Mouse (Mus musculus): Measurements from ENCODE around the gene Gns.

Gene Gns

GRCm38 (mm10) chr10:121365781-121366272 is 937 bp downstream of the Gns start:
- DNase-seq (ENCODE audit: low spot score in 2 of 2): no peak

DNA sequence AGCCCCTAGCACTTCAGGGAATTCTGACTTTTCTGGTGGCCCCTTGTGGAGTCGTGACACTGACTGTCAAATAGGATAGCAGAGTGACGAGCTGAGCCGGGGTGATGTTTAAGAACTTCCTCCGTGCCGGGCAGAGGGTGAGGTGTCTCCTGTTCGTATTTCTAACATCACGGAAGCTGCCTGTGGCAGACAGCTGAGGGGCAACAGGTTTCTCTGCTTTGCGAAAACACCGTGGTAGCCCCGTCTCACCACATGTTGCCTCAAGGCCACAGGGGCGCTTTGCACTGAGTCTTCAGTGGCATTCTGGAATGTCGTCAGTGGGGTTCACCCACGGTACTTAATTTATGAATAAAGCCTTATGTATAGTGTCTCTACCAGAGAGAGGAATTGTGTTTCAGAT is 2.4 kb downstream of the Gns start:
- no peak for DNase-seq (ENCODE audit: low spot score in 2 of 2)

GRCm38 (mm10) chr10:121367780-121368179 is 2.9 kb downstream of the Gns start:
- DNase-seq (ENCODE audit: low spot score in 2 of 2): no peak

DNA sequence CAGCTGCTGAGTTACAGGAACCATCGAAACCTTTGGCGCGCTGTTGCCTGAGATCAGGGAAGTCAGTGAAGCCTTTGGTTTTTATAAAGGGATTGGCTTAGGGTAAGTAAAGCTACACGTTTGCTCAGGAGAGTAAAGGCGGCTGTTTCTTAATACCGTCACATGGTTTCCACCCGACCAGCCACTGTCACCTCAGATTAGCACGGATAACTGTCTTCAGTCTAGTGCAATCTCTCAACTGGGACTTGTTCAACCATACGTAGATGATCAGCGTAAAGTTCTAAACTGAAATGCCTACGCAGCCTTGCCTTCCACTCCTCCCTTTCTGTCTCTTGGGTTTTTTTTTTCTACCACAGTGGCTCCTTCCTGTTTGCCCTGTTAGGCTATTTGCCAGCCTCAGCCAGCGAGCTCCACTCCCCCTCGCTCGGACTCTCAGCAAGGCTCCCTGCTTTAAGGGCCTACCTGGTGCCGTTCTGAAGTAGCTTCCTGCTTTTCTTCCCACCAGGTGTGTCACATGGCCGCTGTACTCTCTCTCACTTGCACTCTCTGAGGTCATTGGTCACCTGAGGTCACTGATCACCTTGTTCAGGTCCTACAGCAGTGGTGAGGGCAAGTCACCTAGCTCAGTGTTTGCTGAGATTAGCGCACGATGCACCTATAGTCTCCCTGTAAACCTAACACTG is 4.0 kb downstream of the Gns start:
- DNase-seq (ENCODE audit: low spot score in 2 of 2): no peak

GRCm38 (mm10) chr10:121370777-121371176 is 5.9 kb downstream of the Gns start:
- DNase-seq (ENCODE audit: low spot score in 2 of 2): no peak

DNA sequence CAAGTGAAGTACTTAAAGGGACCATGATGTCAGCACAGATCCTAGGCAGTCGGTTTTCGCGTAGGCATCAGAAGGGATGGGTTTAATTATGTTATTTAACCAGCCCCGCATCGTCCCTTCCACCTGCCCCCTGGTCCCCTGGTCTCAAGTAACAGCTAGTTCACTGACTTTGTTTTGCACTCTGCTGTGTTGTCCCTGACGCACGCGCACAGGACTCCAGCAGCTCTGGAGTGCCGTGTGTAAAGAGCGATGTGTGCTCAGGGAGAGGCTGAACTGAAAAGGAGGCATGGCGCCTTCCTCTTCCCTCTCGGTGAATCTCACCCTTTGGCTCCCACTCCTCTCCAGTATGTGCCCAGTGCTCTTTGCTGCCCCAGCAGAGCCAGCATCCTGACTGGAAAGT is 9.1 kb downstream of the Gns start:
- no peak for DNase-seq (ENCODE audit: low spot score in 2 of 2)

GRCm38 (mm10) chr10:121374693-121375620 is 10.1 kb downstream of the Gns start:
- no peak for DNase-seq (ENCODE audit: low spot score in 2 of 2)

DNA sequence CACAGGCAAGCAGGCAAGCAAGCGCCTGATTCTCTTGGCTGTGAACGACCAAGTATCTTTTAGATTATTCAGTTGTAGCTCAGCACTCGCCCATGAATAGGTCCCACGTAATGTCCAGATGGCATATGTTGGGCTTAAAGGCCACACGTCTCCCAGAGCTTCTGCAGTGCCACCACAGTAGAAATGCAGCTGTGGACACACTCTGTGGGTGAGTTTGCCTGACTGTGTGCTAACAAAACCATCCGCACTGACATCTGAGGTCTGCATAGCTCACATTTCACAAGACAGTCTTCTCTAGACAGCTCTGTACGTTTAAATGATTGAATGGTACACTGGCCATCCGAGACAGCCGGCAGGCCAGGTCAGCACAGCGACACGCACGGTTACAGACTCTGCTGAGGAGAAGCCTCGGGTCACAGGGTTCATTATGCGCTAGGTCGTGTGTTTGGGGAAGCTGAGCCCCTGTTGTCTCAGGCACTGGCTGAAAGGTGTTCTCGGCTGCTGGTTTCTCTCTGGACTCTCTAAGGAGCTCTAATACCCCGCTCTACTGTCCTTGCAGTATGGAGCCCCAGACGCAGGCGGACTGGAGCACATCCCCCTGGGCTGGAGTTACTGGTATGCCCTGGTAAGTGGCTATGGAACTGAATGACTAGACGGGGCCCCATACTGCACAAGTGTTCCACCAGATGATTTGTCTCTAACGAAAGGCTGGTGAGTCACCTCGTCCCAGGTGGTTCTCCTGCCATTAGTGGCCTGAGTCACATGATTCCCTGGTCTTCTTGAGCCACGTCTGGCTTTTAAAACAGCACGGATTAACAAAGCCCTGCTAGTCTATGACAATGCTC is 11.0 kb downstream of the Gns start:
- no peak for DNase-seq (ENCODE audit: low spot score in 2 of 2)

DNA sequence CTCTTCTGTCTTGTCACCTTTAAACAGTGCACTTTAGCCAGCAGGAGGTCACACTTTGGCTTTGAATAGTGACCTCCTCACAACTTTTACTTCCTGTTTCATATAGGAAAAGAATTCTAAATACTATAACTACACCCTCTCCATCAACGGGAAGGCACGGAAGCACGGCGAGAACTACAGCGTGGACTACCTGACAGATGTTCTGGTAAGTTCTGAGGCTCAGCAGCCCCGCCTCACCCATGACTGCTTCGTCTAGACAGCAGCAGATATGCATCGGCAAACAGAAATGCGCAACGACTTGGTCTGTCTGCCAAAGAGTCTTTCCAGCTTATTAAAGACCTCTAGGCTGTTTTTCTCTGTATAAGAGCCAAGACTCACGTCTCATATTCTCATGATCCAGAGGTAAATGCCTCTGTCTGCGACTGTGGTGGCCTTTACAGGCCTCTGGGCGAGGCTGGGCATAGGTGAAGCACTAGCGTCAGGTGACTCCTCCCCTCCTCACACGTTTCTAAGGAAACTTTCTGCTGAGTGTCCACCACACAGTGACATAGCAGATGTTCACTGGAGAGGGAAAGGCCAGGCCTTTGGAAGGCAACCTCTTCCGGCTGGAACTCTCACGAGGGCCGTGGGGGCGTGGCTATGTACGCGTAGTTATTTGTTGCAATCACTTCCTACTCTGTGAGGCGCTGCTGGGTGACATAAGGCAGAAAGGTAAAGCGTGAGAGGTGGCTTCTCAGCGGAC is 11.8 kb downstream of the Gns start:
- DNase-seq (ENCODE audit: low spot score in 2 of 2): no peak

DNA sequence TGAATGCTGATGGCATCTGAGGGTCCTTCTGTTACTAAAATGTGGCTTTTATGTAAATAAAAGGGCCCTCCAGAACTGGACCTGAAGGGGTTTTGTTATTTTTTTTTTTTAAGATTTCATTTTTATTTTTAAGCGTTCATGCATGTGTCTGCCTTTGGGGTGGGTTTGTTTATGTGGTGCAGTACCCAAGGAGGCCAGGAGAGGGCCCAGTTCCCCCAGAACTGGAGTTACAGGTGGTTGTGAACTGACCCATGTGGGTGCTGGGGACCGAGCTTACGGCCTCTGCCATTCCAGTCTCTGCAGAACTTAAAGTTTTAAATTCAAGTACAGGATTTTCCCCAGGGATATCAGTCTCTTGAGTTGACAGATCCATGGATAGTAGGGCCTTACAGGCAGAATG is 14.5 kb downstream of the Gns start:
- DNase-seq (ENCODE audit: low spot score in 2 of 2): no peak

DNA sequence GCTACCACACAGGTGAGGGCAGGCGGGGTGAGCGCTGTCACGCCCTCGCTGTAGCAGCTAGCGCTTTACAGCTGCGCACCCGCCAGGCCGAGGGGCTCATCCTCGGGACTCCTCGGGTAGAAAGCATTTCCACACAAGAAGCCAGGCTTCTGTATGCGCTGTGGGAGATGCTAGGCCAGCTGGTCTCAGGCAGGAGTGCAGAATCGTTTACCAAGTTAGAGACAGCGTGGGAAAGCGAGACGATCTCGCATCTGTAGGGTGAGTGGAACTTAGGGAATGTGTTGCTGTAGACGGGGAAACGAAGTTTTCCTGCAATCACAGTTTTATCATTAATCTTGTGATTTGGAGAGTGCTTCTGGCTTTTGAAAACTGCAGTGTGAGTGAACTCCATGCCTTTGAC is 16.4 kb downstream of the Gns start:
- DNase-seq (ENCODE audit: low spot score in 2 of 2): no peak

DNA sequence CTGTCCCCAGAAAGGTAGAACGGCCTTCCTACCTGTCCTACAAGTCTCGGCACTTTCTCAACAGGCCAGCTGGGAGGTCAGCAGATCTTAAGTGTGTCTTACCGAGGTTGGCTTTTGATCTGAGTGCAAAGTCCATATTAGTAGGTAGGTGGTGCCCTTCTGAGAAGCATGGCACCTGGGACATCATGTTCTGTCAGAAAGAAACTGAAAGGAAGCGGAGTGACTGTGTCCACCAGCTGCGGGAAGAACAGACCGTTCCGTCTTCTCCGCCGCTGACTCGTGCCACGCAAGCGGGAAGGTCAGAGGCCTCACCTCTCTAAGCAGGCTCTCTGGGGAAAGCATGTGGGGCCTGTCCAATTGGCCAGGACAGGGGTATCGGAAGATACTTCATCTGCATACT is 19.8 kb downstream of the Gns start:
- no peak for DNase-seq (ENCODE audit: low spot score in 2 of 2)

GRCm38 (mm10) chr10:121385695-121386094 is 20.8 kb downstream of the Gns start:
- DNase-seq (ENCODE audit: low spot score in 2 of 2): no peak

GRCm38 (mm10) chr10:121386347-121386746 is 21.5 kb downstream of the Gns start:
- no peak for DNase-seq (ENCODE audit: low spot score in 2 of 2)

DNA sequence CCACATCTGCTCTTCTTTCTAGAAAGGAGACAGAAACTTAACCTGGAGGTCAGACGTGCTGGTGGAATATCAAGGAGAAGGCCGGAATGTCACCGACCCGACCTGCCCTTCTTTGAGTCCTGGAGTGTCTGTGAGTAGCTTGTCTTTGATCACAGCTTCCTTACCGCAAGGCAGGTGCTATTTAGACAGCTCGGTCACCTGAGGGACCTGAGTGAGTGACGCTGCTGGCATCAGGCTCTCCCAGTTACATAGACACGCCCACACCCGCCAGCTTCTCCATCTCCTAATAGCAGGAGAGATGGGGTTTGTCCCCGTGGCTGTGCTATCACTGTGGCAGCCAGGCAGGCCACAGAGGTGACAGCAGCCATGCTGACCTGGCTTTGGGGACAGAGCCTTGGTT is 25.7 kb downstream of the Gns start:
- DNase-seq (ENCODE audit: low spot score in 2 of 2): no peak

DNA sequence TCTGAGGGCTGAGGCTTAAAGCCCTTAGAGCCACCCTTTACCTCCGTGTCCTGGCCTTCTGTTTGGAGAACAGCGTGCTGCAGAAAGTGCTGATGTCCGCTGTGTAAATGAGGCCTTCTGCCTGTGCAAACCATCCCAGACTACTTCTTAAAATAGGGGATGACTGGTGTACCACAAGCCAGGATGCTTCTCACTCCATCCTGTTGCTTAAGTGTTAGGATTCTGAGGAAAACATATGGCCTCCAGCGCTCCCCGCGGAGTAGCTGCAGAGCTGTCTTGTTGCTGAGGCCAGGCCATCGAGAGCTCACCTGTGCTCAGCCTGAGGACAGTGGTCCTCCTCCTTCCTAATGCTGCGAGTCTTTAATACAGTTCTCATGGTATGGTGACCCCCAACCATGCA is 27.0 kb downstream of the Gns start:
- no peak for DNase-seq (ENCODE audit: low spot score in 2 of 2)

- no peak for DNase-seq (ENCODE audit: low spot score in 2 of 2)
Measured at GRCm38 (mm10) chr10:121394270-121394669, 29.4 kb downstream of the Gns start.

DNA sequence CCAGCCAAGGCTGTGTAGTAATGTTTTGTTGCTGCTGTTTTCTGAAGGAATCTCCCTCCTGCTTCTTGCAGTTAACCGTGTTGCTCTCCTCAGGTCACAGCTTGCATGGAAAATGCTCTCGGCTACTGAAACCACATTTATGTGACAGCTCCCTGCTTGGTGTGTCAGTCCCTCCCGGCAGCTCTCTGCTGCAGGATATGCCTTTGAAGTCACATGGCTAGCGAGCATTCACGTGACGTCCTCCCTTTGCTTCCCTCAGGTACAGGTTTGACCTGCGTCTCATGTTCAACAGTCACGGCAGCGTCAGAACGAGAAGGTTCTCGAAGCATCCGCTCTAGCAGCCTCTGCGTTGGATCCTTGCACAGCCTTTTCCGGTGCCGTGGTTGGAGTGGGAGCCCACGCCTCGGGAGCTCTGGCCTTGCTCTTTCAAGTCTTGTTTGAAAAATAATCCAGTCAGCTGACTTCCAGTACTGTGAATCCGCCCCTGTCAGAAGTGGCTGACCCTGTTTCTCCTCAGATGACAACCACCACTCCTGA is 30.0 kb downstream of the Gns start:
- DNase-seq (ENCODE audit: low spot score in 2 of 2): no peak

DNA sequence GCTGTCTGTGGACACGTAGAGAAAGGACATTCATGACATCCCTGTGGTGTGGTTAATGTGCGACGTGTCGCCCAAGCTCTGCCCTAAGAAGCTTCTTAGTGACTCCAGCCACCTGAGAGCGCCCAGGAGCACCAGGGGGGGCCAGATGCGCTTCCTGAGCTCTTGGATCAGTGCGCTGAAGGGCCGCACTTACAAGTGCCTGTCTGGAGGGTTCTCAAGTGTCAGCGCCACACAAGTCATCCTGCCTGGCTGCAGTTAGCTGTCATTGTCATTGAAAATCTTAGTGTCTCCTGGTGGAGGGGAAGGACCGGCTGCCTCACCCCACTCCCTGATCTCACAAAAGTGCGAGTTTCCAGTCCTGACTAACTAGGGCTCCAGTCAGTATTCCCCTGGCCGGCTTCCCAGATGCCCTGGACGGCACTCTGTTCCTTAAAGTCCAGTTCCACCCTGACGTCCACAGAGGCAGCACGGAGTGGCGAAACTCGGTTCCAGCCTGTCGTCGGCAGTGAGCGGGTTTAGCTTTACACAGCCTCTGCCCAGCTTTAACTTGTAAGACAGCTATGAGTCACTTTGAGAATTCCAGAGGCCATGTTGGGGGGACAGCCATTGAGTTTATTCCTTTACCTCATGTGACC is 30.8 kb downstream of the Gns start:
- no peak for DNase-seq (ENCODE audit: low spot score in 2 of 2)

GRCm38 (mm10) chr10:121398599-121398998 is 33.7 kb downstream of the Gns start:
- no peak for DNase-seq (ENCODE audit: low spot score in 2 of 2)

- DNase-seq (ENCODE audit: low spot score in 2 of 2): no peak
Measured at GRCm38 (mm10) chr10:121401005-121401404, 36.1 kb downstream of the Gns start.
